Mouse (Mus musculus) cerebellum, adult 2 months (tissue): ENCODE data around the gene Tmem63b.

Experiments
- CTCF ChIP-seq: fragments of 200-500 bp; IDR thresholded peaks from 2 replicates; pipeline ENCODE4 v1.5.1; 2011; ENCODE audit warnings: low read depth, mild to moderate bottlenecking, control low read depth, low read length, moderate library complexity, borderline replicate concordance; ENCODE audit not compliant: insufficient read depth
- POLR2A ChIP-seq: fragments of 200-500 bp; IDR thresholded peaks from 2 replicates; pipeline ENCODE4 v1.6.1; 2011; ENCODE audit warnings: low read length, control low read depth, borderline replicate concordance; ENCODE audit not compliant: insufficient read depth

DNA sequence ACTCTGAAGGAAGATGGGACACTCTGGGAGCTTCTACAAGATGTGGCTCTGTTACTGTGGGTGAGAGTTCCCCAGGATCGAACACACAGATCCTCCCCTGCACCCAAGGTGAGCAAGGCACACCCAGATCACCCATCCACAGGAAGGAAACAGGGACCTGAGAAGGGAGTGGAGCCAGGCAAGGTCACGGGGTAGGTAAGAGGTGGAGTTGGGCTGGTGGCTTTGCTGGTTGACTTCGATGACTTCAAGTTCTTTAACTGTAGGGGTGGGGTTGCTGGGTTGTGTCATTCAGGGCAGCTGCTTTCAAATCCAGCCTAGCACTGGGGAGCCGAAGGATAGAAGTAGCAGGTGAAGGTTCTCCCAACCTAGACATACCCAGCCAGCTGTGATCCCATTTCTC is 3.9 kb downstream of the Tmem63b start:
- TF ChIP-seq POLR2A (no peak), CTCF (no peak)
